Mouse (Mus musculus) embryonic facial prominence, embryonic 11.5 days (tissue): ENCODE results near the gene Gm28539. TPM values are rescaled to one million over a fixed set of nuclear protein-coding genes. Genes with fewer than 3 reads are reported as not detected.
"Not testable (repeated sequence)": the region's sequence is repeated elsewhere in the genome, so short reads cannot be mapped to it uniquely, and the experiment has no call there.

Experiments used
- ATAC-seq: fragments of 200-750 bp; cut with Nextera tagmentation; replicated peaks from 2 replicates; pipeline ENCODE4 v1.8.0; 2017; ENCODE audit warnings: low read depth; ENCODE audit not compliant: insufficient number of reproducible peaks, low FRiP score, low TSS enrichment
- DNase-seq: peaks from one replicate; pipeline ENCODE4 v3.0.0-alpha.2; 2015; ENCODE audit warnings: low spot score
- H3K27ac ChIP-seq: fragments of 300-500 bp; sonication (generic); replicated peaks from 2 replicates; pipeline ENCODE4 v1.5.1; 2014; ENCODE audit warnings: mild to moderate bottlenecking, low read depth, low read length, control low read depth
- H3K27me3 ChIP-seq: fragments of 300-500 bp; sonication (generic); 2 replicates; pipeline ENCODE4 v1.6.1; 2014; ENCODE audit warnings: mild to moderate bottlenecking, low read length, moderate library complexity, mixed read lengths; ENCODE audit not compliant: control insufficient read depth, insufficient read depth
- H3K36me3 ChIP-seq: fragments of 300-500 bp; sonication (generic); replicated peaks from 2 replicates; pipeline ENCODE4 v1.6.1; 2014; ENCODE audit warnings: low read depth, mild to moderate bottlenecking, low read length, moderate library complexity, mixed read lengths; ENCODE audit not compliant: control insufficient read depth, insufficient read depth
- H3K4me1 ChIP-seq: fragments of 300-500 bp; sonication (generic); 2 replicates; pipeline ENCODE4 v1.6.1; 2014; ENCODE audit warnings: low read length, mixed read lengths; ENCODE audit not compliant: control insufficient read depth, insufficient read depth
- H3K4me2 ChIP-seq: fragments of 300-500 bp; sonication (generic); 2 replicates; pipeline ENCODE4 v1.6.1; 2014; ENCODE audit warnings: low read depth, mild to moderate bottlenecking, control low read depth, low read length, moderate library complexity
- H3K4me3 ChIP-seq: fragments of 300-500 bp; sonication (generic); 2 replicates; pipeline ENCODE4 v1.5.1; 2014; ENCODE audit warnings: low read depth, low read length, control low read depth
- H3K9ac ChIP-seq: fragments of 300-500 bp; sonication (generic); replicated peaks from 2 replicates; pipeline ENCODE4 v1.6.1; 2014; ENCODE audit warnings: mild to moderate bottlenecking, control low read depth, low read length
- H3K9me3 ChIP-seq: fragments of 300-500 bp; sonication (generic); replicated peaks from 2 replicates; pipeline ENCODE4 v1.6.1; 2016; ENCODE audit warnings: mild to moderate bottlenecking, low read length, inconsistent platforms, mixed read lengths; ENCODE audit not compliant: control insufficient read depth
- WGBS: fragments of 180-500 bp; shearing (Covaris S2); extraction: QIAGEN DNeasy Blood & Tissue Kit; methylation state at CpG from one replicate; pipeline ENCODE4 v1.1.7; 2014; 5-methylcytosine and 5-hydroxymethylcytosine counted together
- polyA plus RNA-seq: library from polyadenylated mRNA; unstranded; fragments of >200 nt; fragmentation: Nextera tagmentation; extraction: Ambion mirVana; gene quantifications from 2 replicates; pipeline ENCODE4 v1.2.1, GENCODE M21; 2014

Gm28539 gene
- polyA plus RNA-seq, 1 experiment from 2014 or later: not detected

- DNase-seq (no peak), ATAC-seq (no peak)
- Histone ChIP-seq H3K4me2 (peak overlapping the region; percentile 21; the same call in 1 of the 2 replicates), H3K9me3 (no peaks in the 10 kb centered on the region), H3K4me3 (no peak overlapping the region), H3K9ac (no peak overlapping the region), H3K27ac (no peak overlapping the region), H3K36me3 (no peaks in the 10 kb centered on the region), H3K27me3 (no peaks in the 10 kb centered on the region), H3K4me1 (no peaks in the 10 kb centered on the region)
- 74% methylated on average over 14 of the region's 23 CpGs for WGBS
Observed at GRCm38 (mm10) chr16:18976315-18976714, 139.9 kb downstream of the Gm28539 start.

DNA sequence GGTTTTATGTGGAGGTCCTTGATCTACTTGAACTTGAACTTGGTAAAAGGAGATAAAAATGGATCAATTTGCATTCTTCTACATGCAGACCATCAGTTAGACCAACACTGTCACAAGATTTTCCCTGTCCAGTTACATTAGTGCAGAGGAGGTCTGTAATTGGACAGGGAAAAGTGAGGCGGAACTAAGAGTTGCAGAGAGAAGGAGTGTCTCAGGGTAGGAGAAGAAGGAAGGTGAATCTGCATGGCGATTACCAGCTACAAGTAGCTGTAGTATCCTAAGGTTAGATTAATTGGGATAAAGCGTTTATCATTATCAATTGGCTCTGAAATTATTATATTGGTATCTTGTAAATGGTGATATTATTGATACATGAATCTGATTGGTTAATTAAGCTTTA is 150.0 kb downstream of the Gm28539 start:
- no peak overlapping the region for H3K27ac ChIP-seq
- 90% methylated on average over 3 of the region's 3 CpGs for WGBS
- H3K4me2 ChIP-seq: no peak overlapping the region
- DNase-seq (no peak), ATAC-seq (no peak)
- no peak overlapping the region for H3K4me3 ChIP-seq
- no peaks in the 10 kb centered on the region for H3K4me1 ChIP-seq
- no peaks in the 10 kb centered on the region for H3K9me3 ChIP-seq
- no peaks in the 10 kb centered on the region for H3K27me3 ChIP-seq
- H3K9ac ChIP-seq: no peak overlapping the region
- H3K36me3 ChIP-seq: no peaks in the 10 kb centered on the region

DNA sequence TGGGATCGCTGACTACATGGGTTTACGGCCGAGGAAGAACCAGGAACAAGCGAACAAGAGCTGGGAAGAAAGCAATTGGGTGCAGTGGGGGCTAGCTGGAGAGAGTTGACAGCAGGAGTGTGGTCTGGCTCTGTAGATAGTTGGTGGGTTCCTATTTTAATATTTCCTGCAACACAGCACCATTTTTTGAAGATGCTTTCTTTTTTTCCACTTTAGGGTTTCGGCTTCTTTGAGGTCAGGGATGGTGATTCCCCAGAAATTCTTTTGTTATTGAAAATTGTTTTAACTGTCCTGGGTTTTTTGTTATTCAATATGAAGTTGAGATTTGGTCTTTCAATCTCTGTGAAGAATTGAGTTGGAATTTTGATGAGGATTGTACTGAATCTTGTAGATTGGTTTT is 150.5 kb downstream of the Gm28539 start:
- Histone ChIP-seq H3K27ac (no peak overlapping the region), H3K4me3 (no peak overlapping the region), H3K9ac (no peak overlapping the region), H3K27me3 (no peaks in the 10 kb centered on the region), H3K9me3 (no peaks in the 10 kb centered on the region), H3K4me1 (no peaks in the 10 kb centered on the region), H3K4me2 (no peak overlapping the region), H3K36me3 (no peaks in the 10 kb centered on the region)
- WGBS: 92% methylated on average over 5 of the region's 5 CpGs
- ATAC-seq (no peak), DNase-seq (no peak)

GRCm38 (mm10) chr16:19002610-19003389 is 166.4 kb downstream of the Gm28539 start:
- not testable (repeated sequence) for H3K9ac ChIP-seq, H3K4me3 ChIP-seq

DNA sequence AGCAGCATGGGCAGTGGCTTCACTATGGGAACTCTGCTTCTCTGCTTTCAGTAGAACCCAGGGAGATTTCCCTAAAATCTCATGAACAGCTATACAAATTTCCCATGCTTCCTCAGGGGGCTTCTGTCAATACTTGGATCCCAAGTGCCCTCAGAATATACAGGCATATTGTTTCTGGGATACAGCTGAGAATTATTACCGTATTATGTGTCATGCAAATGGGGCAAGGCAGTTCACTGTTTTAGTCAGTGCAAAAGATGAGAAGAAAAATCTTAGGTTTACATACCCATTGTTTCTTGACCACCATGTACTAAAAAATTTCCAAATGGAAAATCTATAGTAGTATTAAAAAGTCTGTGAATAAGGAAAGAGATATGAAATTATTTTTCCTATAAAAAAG is 167.4 kb downstream of the Gm28539 start:
- WGBS: 95% methylated on average over 1 of the region's 1 CpGs
- no peak overlapping the region for H3K27ac ChIP-seq
- ATAC-seq: no peak
- DNase-seq: no peak
- H3K4me1 ChIP-seq: no peaks in the 10 kb centered on the region
- H3K9ac ChIP-seq: no peak overlapping the region
- H3K9me3 ChIP-seq: no peaks in the 10 kb centered on the region
- H3K4me2 ChIP-seq: no peak overlapping the region
- no peaks in the 10 kb centered on the region for H3K27me3 ChIP-seq
- H3K36me3 ChIP-seq: no peaks in the 10 kb centered on the region
- H3K4me3 ChIP-seq: no peak overlapping the region

More at GRCm38 (mm10) chr16:19002610-19003389, 166.4 kb downstream of the Gm28539 start:
- H3K27ac ChIP-seq, ATAC-seq, H3K4me1 ChIP-seq, H3K4me2 ChIP-seq, H3K36me3 ChIP-seq, H3K9me3 ChIP-seq, H3K27me3 ChIP-seq: not testable (repeated sequence)
- peak; percentile 8 for DNase-seq
- 36% methylated on average over 2 of the region's 2 CpGs for WGBS

GRCm38 (mm10) chr16:19005298-19005697 is 168.9 kb downstream of the Gm28539 start:
- H3K9me3 ChIP-seq: no peaks in the 10 kb centered on the region
- no peaks in the 10 kb centered on the region for H3K36me3 ChIP-seq
- 70% methylated on average over 3 of the region's 3 CpGs for WGBS
- H3K4me2 ChIP-seq: no peak overlapping the region
- no peak overlapping the region for H3K9ac ChIP-seq
- DNase-seq (no peak), ATAC-seq (no peak)
- H3K27me3 ChIP-seq: no peaks in the 10 kb centered on the region
- no peak overlapping the region for H3K27ac ChIP-seq
- H3K4me1 ChIP-seq: no peaks in the 10 kb centered on the region
- H3K4me3 ChIP-seq: no peak overlapping the region

Other genes starting within 250 kb of the Gm28539 start
- 6.3 and 6.8 TPM in 2 replicates for gene Tbx1, start 245.9 kb upstream of the Gm28539 start, polyA plus RNA-seq
- 5.8 and 6.4 TPM in 2 replicates for gene Gp1bb, start 214.2 kb upstream of the Gm28539 start, polyA plus RNA-seq
- 1.1 and 3.0 TPM in 2 replicates for gene Gm49601, start 210.2 kb upstream of the Gm28539 start, polyA plus RNA-seq
- gene Sept5, start 206.6 kb upstream of the Gm28539 start, polyA plus RNA-seq: 33.7 and 39.9 TPM in 2 replicates
- 21.4 and 23.1 TPM in 2 replicates for gene Cldn5, start 59.7 kb upstream of the Gm28539 start, polyA plus RNA-seq
- gene Ufd1, start 24.8 kb upstream of the Gm28539 start, polyA plus RNA-seq: 82.1 and 84.7 TPM in 2 replicates
- gene Cdc45, start 24.6 kb upstream of the Gm28539 start, polyA plus RNA-seq: 71.8 and 83.1 TPM in 2 replicates
- 16.4 and 19.5 TPM in 2 replicates for gene 2510002D24Rik, start within 50 bp of the Gm28539 start, polyA plus RNA-seq
- 92.4 and 98.9 TPM in 2 replicates for gene Mrpl40, start 40.3 kb downstream of the Gm28539 start, polyA plus RNA-seq
- 11.6 and 14.9 TPM in 2 replicates for gene Hira, start 40.5 kb downstream of the Gm28539 start, polyA plus RNA-seq